Mouse (Mus musculus): ENCODE data around the gene Ppp2r3a. TPM values are rescaled to one million over a fixed set of nuclear protein-coding genes. Genes with fewer than 3 reads are reported as not detected.

Gene Ppp2r3a
- total RNA-seq (2023), result 2.0 to 4.4 TPM (median 2.6 TPM) in 4 replicates

GRCm38 (mm10) chr9:101251644-101252337 lies at the start of gene Ppp2r3a:
Gene Ppp2r3a (minus strand): TSS chr9:101251795.

GRCm38 (mm10) chr9:101073987-101074331 lies 177.6 kb downstream of the Ppp2r3a start, which contains the start of gene Msl2:
Gene Msl2 (plus strand): TSS chr9:101074101.

Other genes starting within 250 kb of the Ppp2r3a start
- gene Pccb, start 216.9 kb downstream of the Ppp2r3a start, total RNA-seq (2023), result 13.9 to 16.7 TPM (median 15.5 TPM) in 4 replicates
- gene Msl2, start 177.7 kb downstream of the Ppp2r3a start, total RNA-seq (2023), result 123 to 132 TPM (median 130 TPM) in 4 replicates